Mouse (Mus musculus) limb, embryonic 13.5 days (tissue): ENCODE measurements around the gene Rfwd3. TPM values are rescaled to one million over a fixed set of nuclear protein-coding genes. Genes with fewer than 3 reads are reported as not detected.

Experiments
- ATAC-seq: fragments of 200-750 bp; cut with Nextera tagmentation; 2 replicates; pipeline ENCODE4 v1.8.0; 2017; ENCODE audit warnings: low read depth, moderate number of reproducible peaks, moderate TSS enrichment; ENCODE audit not compliant: low FRiP score
- H3K27ac ChIP-seq: fragments of 300-500 bp; sonication (generic); 2 replicates; pipeline ENCODE4 v1.5.1; 2015; ENCODE audit warnings: inconsistent platforms, mild to moderate bottlenecking, moderate library complexity
- H3K27me3 ChIP-seq: fragments of 300-500 bp; sonication (generic); 2 replicates; pipeline ENCODE4 v1.6.1; 2015; ENCODE audit warnings: mild to moderate bottlenecking, inconsistent platforms
- H3K36me3 ChIP-seq: fragments of 300-500 bp; sonication (generic); 2 replicates; pipeline ENCODE4 v1.6.1; 2015; ENCODE audit warnings: inconsistent platforms, mild to moderate bottlenecking, moderate library complexity
- H3K4me1 ChIP-seq: fragments of 300-500 bp; sonication (generic); 2 replicates; pipeline ENCODE4 v1.6.1; 2015; ENCODE audit warnings: inconsistent platforms
- H3K4me2 ChIP-seq: fragments of 300-500 bp; sonication (generic); replicated peaks from 2 replicates; pipeline ENCODE4 v1.6.1; 2015; ENCODE audit warnings: inconsistent platforms, mild to moderate bottlenecking, moderate library complexity
- H3K4me3 ChIP-seq: fragments of 300-500 bp; sonication (generic); 2 replicates; pipeline ENCODE4 v1.5.1; 2015; ENCODE audit warnings: moderate library complexity, mild to moderate bottlenecking, inconsistent platforms
- H3K9ac ChIP-seq: fragments of 300-500 bp; sonication (generic); 2 replicates; pipeline ENCODE4 v1.6.1; 2015; ENCODE audit warnings: mild to moderate bottlenecking, inconsistent platforms
- H3K9me3 ChIP-seq: fragments of 300-500 bp; sonication (generic); 2 replicates; pipeline ENCODE4 v1.6.1; 2016; ENCODE audit warnings: inconsistent platforms
- WGBS: fragments of 180-500 bp; shearing (Covaris S2); methylation state at CpG from one replicate; pipeline ENCODE4 v1.1.7; 2015; 5-methylcytosine and 5-hydroxymethylcytosine counted together
- polyA plus RNA-seq: library from polyadenylated mRNA; unstranded; fragments of >200 nt; fragmentation: Nextera tagmentation; extraction: Ambion mirVana; gene quantifications from 2 replicates; pipeline ENCODE4 v1.2.1, GENCODE M21; 2015

Gene Rfwd3
- polyA plus RNA-seq, 1 experiment from 2014 or later = 56.9 TPM

GRCm38 (mm10) chr8:111237301-111237700 is 62.7 kb downstream of the Rfwd3 start:
- Histone ChIP-seq H3K27ac (no peak overlapping the region), H3K4me3 (no peak overlapping the region), H3K36me3 (no peaks in the 10 kb centered on the region), H3K4me1 (peaks cover 7% of the 10 kb centered on the region), H3K9ac (no peak overlapping the region), H3K27me3 (no peaks in the 10 kb centered on the region), H3K4me2 (no peak overlapping the region), H3K9me3 (no peaks in the 10 kb centered on the region)
- WGBS = 67% methylated on average over 3 of the region's 3 CpGs
- no peak for ATAC-seq

GRCm38 (mm10) chr8:111233730-111234129 is 66.3 kb downstream of the Rfwd3 start:
- H3K27ac ChIP-seq = no peak overlapping the region
- H3K4me3 ChIP-seq = no peak overlapping the region
- H3K4me1 ChIP-seq = peaks cover 7% of the 10 kb centered on the region
- 91% methylated on average over 2 of the region's 2 CpGs for WGBS
- H3K36me3 ChIP-seq = no peaks in the 10 kb centered on the region
- no peak overlapping the region for H3K4me2 ChIP-seq
- H3K9ac ChIP-seq = no peak overlapping the region
- H3K27me3 ChIP-seq = no peaks in the 10 kb centered on the region
- H3K9me3 ChIP-seq = no peaks in the 10 kb centered on the region
- no peak for ATAC-seq

GRCm38 (mm10) chr8:111224153-111224552 is 75.9 kb downstream of the Rfwd3 start:
- Histone ChIP-seq H3K4me2 (no peak overlapping the region), H3K9ac (no peak overlapping the region), H3K27ac (no peak overlapping the region), H3K4me3 (no peak overlapping the region), H3K27me3 (no peaks in the 10 kb centered on the region), H3K9me3 (no peaks in the 10 kb centered on the region), H3K36me3 (peaks cover 2% of the 10 kb centered on the region; the same call in 1 of the 2 replicates), H3K4me1 (peaks cover 6% of the 10 kb centered on the region)
- ATAC-seq = no peak
- WGBS = 54% methylated on average over 5 of the region's 5 CpGs

Other genes with a start within 250 kb of the Rfwd3 start
- 7.4 and 9.3 TPM in 2 replicates for gene Exosc6, start 243.9 kb downstream of the Rfwd3 start, polyA plus RNA-seq
- gene Clec18a, start 207.8 kb downstream of the Rfwd3 start, polyA plus RNA-seq = not detected in 2 replicates
- 11.4 and 12.8 TPM in 2 replicates for gene Pdpr, start 205.6 kb downstream of the Rfwd3 start, polyA plus RNA-seq
- 81.7 and 83.1 TPM in 2 replicates for gene Glg1, start 41.0 kb downstream of the Rfwd3 start, polyA plus RNA-seq
- gene Mlkl, start 38.0 kb upstream of the Rfwd3 start, polyA plus RNA-seq = 0.42 and 0.47 TPM in 2 replicates
- gene Fa2h, start 93.6 kb upstream of the Rfwd3 start, polyA plus RNA-seq = not detected in 2 replicates
- gene Wdr59, start 221.9 kb upstream of the Rfwd3 start, polyA plus RNA-seq = 7.9 and 8.5 TPM in 2 replicates
- 34.5 and 34.6 TPM in 2 replicates for gene Znrf1, start 235.9 kb upstream of the Rfwd3 start, polyA plus RNA-seq